Mouse (Mus musculus): ENCODE data around the gene Tial1. TPM values are rescaled to one million over a fixed set of nuclear protein-coding genes. Genes with fewer than 3 reads are reported as not detected.

Gene Tial1
- polyA plus RNA-seq (2012; rRNA removed) = 13.0 and 18.5 TPM in 2 replicates

DNA sequence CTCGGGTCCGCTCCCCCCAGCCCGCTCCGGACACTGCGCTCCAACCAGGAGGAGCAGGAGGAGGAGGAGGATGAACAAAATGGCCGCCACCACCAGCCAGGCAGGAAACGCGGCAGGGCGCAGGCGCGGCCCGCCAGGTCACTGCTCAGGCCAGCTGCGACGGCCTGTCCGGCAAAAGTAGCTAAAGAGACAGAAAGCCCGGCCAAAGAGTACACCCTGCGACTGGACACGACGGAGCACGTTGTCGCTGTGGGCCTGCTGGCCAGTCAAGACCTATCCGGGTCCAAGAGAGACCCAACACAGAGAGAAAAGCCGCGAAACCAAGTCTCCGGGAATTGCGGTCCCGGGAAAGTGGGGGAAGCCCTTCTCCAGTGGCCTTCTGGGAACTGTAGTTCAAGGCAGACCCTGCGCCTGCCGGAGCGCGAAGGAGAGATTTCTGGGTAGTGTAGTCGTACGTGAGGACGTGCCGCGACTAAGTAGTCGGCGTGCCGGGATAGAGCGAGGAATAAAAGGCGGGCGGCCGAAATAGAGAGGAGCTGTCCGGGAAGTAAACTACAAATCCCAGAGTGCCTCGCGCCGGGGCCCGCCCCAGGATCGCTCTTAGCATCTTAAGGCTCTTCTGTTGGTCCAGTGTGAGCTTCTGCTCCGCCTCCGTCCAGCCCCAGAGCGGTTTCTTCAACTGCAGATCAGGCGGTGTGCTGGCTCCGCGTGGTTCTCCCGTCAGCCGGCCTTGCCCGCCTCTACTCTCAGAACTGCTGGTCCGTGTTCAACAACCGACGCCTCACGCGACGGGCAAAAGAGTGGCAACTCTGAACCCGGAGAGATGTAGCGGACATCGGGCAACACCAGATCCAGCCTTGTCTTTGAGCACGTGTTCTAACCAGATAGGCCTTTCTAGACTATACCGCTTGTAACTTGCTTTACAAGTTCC is at the start of gene Tial1:
TSS of gene Tial1 (minus strand) at position 433 of the 931 bp plus-strand sequence.

DNA sequence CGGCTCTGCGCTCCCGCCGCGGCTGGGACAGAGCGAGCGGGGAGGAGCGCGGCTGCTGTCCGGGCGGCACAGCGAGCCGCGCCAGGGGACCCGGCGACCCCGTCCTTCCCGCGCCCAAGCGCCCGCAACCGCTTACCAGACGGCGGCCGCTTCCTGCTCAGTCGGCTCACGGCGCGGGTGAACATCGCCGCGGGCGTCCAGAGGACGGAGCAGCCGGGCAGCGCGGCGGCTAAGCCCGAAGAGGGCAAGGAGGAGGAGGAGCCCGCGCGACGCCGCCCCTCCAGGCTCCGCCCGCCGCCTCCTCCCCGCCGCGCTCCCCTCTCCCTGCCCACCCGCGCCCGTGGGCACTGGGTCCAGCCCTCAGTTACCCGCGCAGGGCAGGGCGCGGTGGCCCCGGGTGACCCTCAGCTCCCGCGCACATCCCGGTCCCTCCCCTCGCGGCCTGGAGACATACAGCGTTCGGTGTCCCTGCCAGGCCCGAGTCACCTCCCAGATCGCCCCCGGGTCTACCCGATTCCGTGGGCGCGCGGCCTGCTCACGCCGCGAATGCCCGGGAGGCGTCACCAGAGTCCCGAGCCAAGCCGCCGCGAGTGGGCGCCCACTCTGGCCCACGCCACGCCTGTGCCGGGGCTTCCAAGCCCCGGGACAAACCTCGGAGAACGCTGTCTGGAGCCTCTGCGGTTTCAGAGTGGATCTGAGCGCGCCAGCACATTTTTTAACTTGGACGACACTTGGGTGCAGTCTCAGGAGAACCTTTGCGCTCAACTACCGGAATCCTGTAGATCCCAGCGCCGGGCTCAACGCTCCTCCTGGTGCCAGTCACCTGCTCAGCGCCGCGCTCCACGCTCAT is 43.4 kb downstream of the Tial1 start, which contains the start of gene Rgs10:
TSS of gene Rgs10 (minus strand) at position 829 of the 850 bp plus-strand sequence.

Other genes starting within 250 kb of the Tial1 start
- gene Armc5, start 224.4 kb downstream of the Tial1 start, polyA plus RNA-seq (2012; rRNA removed) = 39.7 and 47.0 TPM in 2 replicates
- 1.8 and 2.3 TPM in 2 replicates for gene 9130023H24Rik, start 223.7 kb downstream of the Tial1 start, polyA plus RNA-seq (2012; rRNA removed)
- gene Tgfb1i1, start 214.9 kb downstream of the Tial1 start, polyA plus RNA-seq (2012; rRNA removed) = 111 and 118 TPM in 2 replicates
- gene Slc5a2, start 196.1 kb downstream of the Tial1 start, polyA plus RNA-seq (2012; rRNA removed) = not detected in 2 replicates
- 64.8 and 70.8 TPM in 2 replicates for gene BC017158, start 163.5 kb downstream of the Tial1 start, polyA plus RNA-seq (2012; rRNA removed)
- 18.0 and 19.7 TPM in 2 replicates for gene Rgs10, start 43.0 kb downstream of the Tial1 start, polyA plus RNA-seq (2012; rRNA removed)
- gene Bag3, start 61.9 kb upstream of the Tial1 start, polyA plus RNA-seq (2012; rRNA removed) = 54.7 and 56.9 TPM in 2 replicates
- gene Inpp5f, start 149.6 kb upstream of the Tial1 start, polyA plus RNA-seq (2012; rRNA removed) = 3.9 and 4.1 TPM in 2 replicates